Mouse (Mus musculus): Measurements from ENCODE around the gene Reg4. TPM values are rescaled to one million over a fixed set of nuclear protein-coding genes. Genes with fewer than 3 reads are reported as not detected.

The Reg4 gene
- polyA plus RNA-seq, 1 experiment = not detected

DNA sequence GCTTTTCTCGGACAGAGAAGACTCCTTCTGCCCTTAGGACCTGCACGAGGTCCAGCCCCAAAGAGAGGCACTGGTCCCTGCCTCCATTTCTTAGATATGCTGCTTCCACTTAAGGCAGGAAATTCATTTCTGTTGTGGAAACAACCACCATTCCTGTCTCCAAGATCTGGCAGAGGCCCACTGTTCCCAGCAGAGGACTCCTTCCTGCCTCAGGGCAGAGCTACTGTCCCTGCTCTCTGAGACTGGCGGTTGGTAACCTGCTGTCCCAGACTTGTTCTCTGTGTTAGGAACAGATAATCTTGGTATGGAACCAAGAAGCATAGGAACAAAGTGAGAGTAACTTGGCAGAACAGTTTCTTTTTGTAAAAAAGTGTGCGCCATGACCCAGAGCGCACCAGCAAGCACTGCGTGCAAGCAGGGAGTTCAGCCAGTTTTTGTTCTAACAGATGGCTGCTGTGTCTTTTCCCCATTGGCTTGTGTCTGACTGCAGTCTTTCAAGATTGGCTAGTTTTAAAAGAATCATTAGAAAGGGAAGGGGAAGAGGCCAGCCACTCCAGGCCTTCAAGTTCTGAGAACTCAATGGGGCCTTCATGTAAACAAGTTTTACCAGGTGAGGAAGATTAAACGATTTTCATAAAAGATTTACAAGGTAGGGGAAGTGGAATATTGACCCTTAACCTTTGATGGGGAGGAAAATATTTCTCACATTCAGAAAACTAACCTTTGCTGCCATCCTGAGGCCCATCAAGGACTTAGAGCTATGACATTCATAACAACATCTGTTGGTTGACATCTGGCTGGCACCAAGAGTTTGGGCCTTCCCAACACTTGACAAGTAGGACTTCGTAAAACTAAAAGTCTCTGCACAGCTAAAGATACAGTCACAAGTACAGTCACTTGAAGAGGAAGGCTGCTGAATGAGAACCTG lies 33.0 kb downstream of the Reg4 start:
- WGBS = 47% methylated on average over 8 of the region's 8 CpGs
- no peak overlapping the region for H3K27ac ChIP-seq (ENCODE audit: insufficient read depth, low read length)
- peak in 1 of 2 experiments; percentile 9 for DNase-seq

DNA sequence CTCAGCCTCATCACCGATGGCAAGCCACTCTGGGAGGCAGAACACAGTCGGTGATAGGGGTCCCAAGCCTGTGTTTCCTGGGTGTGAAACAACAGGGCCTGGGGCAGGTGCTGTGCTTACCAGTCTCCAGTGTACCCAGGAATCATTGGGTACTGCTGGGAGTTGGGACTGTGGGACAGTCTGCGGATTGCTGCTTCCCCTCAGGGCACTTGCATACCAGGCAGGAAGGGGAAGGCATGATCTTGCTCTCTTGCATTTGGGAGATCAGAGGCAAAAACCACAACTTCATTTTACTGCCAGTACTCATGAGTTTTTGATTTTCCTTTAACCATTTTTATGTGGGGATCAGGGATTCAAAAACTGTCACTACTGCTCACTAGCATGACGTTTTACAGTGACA lies 36.8 kb downstream of the Reg4 start:
- Histone ChIP-seq H3K27ac (ENCODE audit: insufficient read depth, low read length) (no peak overlapping the region), H3K4me1 (ENCODE audit: control insufficient read depth, insufficient read depth, low read length) (peaks cover 6% of the 10 kb centered on the region), H3K27me3 (ENCODE audit: control insufficient read depth, insufficient read depth, low read length) (no peaks in the 10 kb centered on the region), H3K4me3 (replicated peaks; ENCODE audit: insufficient read depth, low read depth, low read length) (no peak overlapping the region)
- 90% methylated on average over 4 of the region's 4 CpGs for WGBS
- DNase-seq = no peak
- TF ChIP-seq POLR2A (IDR thresholded peaks at IDR 0.05; ENCODE audit: borderline replicate concordance, insufficient read depth, low read length) (no peak), CTCF (IDR thresholded peaks at IDR 0.05; ENCODE audit: borderline replicate concordance, insufficient read depth, low read depth, low read length) (no peak)

More for the DNA sequence above, 33.0 kb downstream of the Reg4 start:
- Histone ChIP-seq H3K4me3 (replicated peaks; ENCODE audit: insufficient read depth, low read depth, low read length) (no peak overlapping the region), H3K4me1 (ENCODE audit: control insufficient read depth, insufficient read depth, low read length) (peaks cover 6% of the 10 kb centered on the region), H3K27me3 (ENCODE audit: control insufficient read depth, insufficient read depth, low read length) (no peaks in the 10 kb centered on the region)
- TF ChIP-seq CTCF (IDR thresholded peaks at IDR 0.05; ENCODE audit: borderline replicate concordance, insufficient read depth, low read depth, low read length) (no peak), POLR2A (IDR thresholded peaks at IDR 0.05; ENCODE audit: borderline replicate concordance, insufficient read depth, low read length) (no peak)

DNA sequence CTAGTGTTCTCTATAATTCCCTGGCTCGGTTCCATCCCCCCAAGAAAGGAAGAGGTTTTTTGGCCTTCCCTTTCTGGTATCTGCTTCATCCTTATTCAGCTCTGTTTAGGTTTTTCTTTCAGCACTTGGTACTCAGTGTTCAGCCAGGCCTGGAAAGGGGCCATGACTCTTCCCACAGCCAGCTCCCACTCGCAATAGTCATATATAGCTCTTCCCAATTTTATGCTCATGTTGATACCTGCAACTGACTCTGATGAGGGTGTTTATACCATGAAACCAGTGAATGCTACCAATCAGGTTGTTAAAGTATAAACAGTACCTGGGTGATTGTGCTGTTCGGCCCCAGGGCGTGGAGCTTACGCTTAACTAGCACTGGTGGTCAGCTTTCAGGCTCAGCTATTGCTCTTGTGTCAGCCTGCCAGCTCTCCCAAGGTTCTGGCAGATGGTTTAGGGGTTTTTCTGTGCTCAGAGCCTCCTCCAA lies 37.4 kb downstream of the Reg4 start:
- peaks cover 6% of the 10 kb centered on the region for H3K4me1 ChIP-seq (ENCODE audit: control insufficient read depth, insufficient read depth, low read length)
- no peak overlapping the region for H3K4me3 ChIP-seq (replicated peaks; ENCODE audit: insufficient read depth, low read depth, low read length)
- no peak overlapping the region for H3K27ac ChIP-seq (ENCODE audit: insufficient read depth, low read length)
- TF ChIP-seq POLR2A (IDR thresholded peaks at IDR 0.05; ENCODE audit: borderline replicate concordance, insufficient read depth, low read length) (no peak), CTCF (IDR thresholded peaks at IDR 0.05; ENCODE audit: borderline replicate concordance, insufficient read depth, low read depth, low read length) (no peak)
- WGBS = 22% methylated on average over 5 of the region's 5 CpGs
- DNase-seq = peak; percentile 25 to 42
- H3K27me3 ChIP-seq (ENCODE audit: control insufficient read depth, insufficient read depth, low read length) = no peaks in the 10 kb centered on the region

DNA sequence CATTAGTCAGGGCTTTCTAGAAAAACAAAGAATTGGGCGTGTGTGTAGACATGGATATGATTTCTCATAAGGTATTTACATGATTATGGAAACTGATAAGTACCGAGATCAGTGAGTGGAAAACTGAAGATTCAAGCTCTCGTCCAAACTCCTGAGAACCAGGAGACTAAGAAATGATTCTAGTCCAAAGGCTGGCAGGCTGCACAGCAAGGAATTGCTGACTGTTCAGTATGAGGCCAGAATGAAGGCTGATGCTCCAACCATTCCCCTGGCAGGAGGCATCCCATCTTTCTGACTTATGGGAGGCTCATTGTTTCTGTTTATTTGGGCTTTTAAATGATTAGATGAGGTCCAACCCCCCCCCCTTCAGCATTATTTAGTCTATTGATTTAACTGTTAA lies 38.6 kb downstream of the Reg4 start:
- TF ChIP-seq POLR2A (IDR thresholded peaks at IDR 0.05; ENCODE audit: borderline replicate concordance, insufficient read depth, low read length) = no peak
- no peak for TF ChIP-seq CTCF (IDR thresholded peaks at IDR 0.05; ENCODE audit: borderline replicate concordance, insufficient read depth, low read depth, low read length)

DNA sequence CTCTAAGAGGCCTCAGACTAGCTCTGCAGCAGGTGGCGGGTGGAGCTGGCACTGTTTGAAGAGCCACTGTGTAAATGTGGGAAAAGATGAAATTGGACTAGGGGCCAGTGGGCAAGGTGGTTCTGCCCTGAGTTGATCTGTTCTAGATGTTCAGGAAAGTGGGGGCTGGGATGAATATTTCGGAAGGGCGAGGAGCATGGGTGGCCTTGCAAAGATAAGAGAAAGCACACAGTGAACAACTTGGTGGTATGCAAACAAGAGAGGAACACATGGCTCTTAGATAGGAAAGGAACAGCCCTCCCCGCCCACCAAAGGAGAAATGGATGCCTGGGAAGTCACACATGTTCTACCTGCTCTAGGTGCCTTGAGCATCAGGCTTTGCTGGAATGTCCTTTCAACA lies 39.5 kb downstream of the Reg4 start:
- TF ChIP-seq CTCF (IDR thresholded peaks at IDR 0.05; ENCODE audit: borderline replicate concordance, insufficient read depth, low read depth, low read length) (no peak), POLR2A (IDR thresholded peaks at IDR 0.05; ENCODE audit: borderline replicate concordance, insufficient read depth, low read length) (no peak)
- WGBS = 93% methylated on average over 4 of the region's 4 CpGs
- Histone ChIP-seq H3K4me1 (ENCODE audit: control insufficient read depth, insufficient read depth, low read length) (peaks cover 6% of the 10 kb centered on the region), H3K27me3 (ENCODE audit: control insufficient read depth, insufficient read depth, low read length) (no peaks in the 10 kb centered on the region), H3K27ac (ENCODE audit: insufficient read depth, low read length) (no peak overlapping the region), H3K4me3 (replicated peaks; ENCODE audit: insufficient read depth, low read depth, low read length) (no peak overlapping the region)
- DNase-seq = no peak

More for the DNA sequence above, 38.6 kb downstream of the Reg4 start:
- peaks cover 6% of the 10 kb centered on the region for H3K4me1 ChIP-seq (ENCODE audit: control insufficient read depth, insufficient read depth, low read length)
- H3K27me3 ChIP-seq (ENCODE audit: control insufficient read depth, insufficient read depth, low read length) = no peaks in the 10 kb centered on the region
- no peak overlapping the region for H3K27ac ChIP-seq (ENCODE audit: insufficient read depth, low read length)
- H3K4me3 ChIP-seq (replicated peaks; ENCODE audit: insufficient read depth, low read depth, low read length) = no peak overlapping the region
- WGBS = 72% methylated on average over 3 of the region's 3 CpGs
- no peak for DNase-seq

DNA sequence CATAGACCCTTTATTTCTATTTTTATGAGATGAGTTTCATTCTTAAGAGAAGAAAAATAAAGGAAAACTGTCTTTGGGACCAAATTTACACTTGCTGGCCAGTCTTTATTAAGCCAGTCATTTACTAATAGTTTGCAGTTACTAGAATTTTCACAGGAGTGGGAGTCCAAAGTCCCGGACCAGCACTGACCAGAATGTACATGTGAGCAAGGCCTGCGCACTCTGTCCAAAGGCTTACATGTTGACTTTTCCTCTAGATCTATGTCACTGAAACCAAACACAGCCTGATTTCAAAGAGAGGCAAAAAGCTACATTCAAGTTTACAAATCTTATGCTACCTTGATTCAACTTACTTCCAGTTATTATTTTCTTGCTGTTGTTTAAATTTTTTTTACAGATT lies 40.2 kb downstream of the Reg4 start:
- H3K4me1 ChIP-seq (ENCODE audit: control insufficient read depth, insufficient read depth, low read length) = peaks cover 6% of the 10 kb centered on the region
- H3K27ac ChIP-seq (ENCODE audit: insufficient read depth, low read length) = no peak overlapping the region
- TF ChIP-seq CTCF (IDR thresholded peaks at IDR 0.05; ENCODE audit: borderline replicate concordance, insufficient read depth, low read depth, low read length) = no peak
- no peak for TF ChIP-seq POLR2A (IDR thresholded peaks at IDR 0.05; ENCODE audit: borderline replicate concordance, insufficient read depth, low read length)
- WGBS = 98% methylated on average over 2 of the region's 2 CpGs
- no peaks in the 10 kb centered on the region for H3K27me3 ChIP-seq (ENCODE audit: control insufficient read depth, insufficient read depth, low read length)
- no peak for DNase-seq
- H3K4me3 ChIP-seq (replicated peaks; ENCODE audit: insufficient read depth, low read depth, low read length) = no peak overlapping the region

DNA sequence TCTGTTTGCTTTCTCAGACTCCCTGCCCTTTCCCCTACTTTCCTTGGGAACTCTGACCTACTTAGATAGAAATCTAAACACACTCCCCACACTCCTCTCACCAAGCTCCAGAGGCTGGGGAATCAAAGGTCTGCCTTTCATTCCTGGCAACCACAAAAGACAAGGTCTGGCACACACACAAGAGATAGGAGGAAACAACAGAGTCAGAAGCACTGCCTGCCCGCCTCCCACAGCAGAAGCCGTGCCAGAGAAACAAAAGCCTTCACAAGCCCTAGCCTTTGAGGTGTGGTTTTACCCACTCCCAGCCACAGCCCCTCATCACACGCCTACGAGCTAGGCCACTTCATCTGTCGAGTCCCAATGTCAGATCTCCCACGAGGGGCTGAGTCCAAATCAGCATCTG lies 45.3 kb downstream of the Reg4 start:
- no peak overlapping the region for H3K27ac ChIP-seq (ENCODE audit: insufficient read depth, low read length)
- 20% methylated on average over 6 of the region's 6 CpGs for WGBS

More for the DNA sequence above, 45.3 kb downstream of the Reg4 start:
- no peak for DNase-seq
- H3K27me3 ChIP-seq (ENCODE audit: control insufficient read depth, insufficient read depth, low read length) = no peaks in the 10 kb centered on the region
- no peak for TF ChIP-seq CTCF (IDR thresholded peaks at IDR 0.05; ENCODE audit: borderline replicate concordance, insufficient read depth, low read depth, low read length)
- TF ChIP-seq POLR2A (IDR thresholded peaks at IDR 0.05; ENCODE audit: borderline replicate concordance, insufficient read depth, low read length) = no peak
- H3K4me1 ChIP-seq (ENCODE audit: control insufficient read depth, insufficient read depth, low read length) = no peaks in the 10 kb centered on the region; the same call in 1 of the 2 replicates
- no peak overlapping the region for H3K4me3 ChIP-seq (replicated peaks; ENCODE audit: insufficient read depth, low read depth, low read length)
